ENCODE assay signal across 9 mouse cellular contexts in genomic region chr13:51881271-51882128, GRCm38 (mm10). TPM values are rescaled to one million over a fixed set of nuclear protein-coding genes. Genes with fewer than 3 reads are reported as not detected.
DNase-seq lines count a peak whose midpoint lies in the region; ATAC-seq and TF ChIP-seq lines count a peak whose summit lies in the region.
"Had no signal": no experiment of that assay in that cellular context is flagged by ENCODE, and none has a peak within 500 bp of the region (broad histone marks: within the 10 kb centered on the region; RNA-seq: fewer than 3 reads in every experiment).

No protein-coding gene starts in this region.

- peaks cover 51% of the 10 kb centered on the region for H3K4me1 ChIP-seq in heart, embryonic 11.5 days (ENCODE audit: control insufficient read depth, insufficient read depth, low read length)
- H3K4me1 ChIP-seq in bone marrow macrophage, adult 2 months (ENCODE audit: control insufficient read depth, insufficient read depth, low read length), result peaks cover 25% of the 10 kb centered on the region
- H3K4me1 ChIP-seq in liver, postnatal 0 days (ENCODE audit: insufficient read depth), result peaks cover 38% of the 10 kb centered on the region

- no peaks in the 10 kb centered on the region for H3K36me3 ChIP-seq in heart, embryonic 11.5 days (ENCODE audit: control insufficient read depth, insufficient read depth, low read length)
- no peaks in the 10 kb centered on the region for H3K36me3 ChIP-seq in liver, postnatal 0 days (replicated peaks; ENCODE audit: insufficient read depth, low read length)

- DNase-seq in heart, adult 8-10 months (ENCODE audit: low spot score), result no peak
- peak; percentile 83 to 88 for DNase-seq in kidney, adult 8-10 months
- peak; percentile 65 for DNase-seq in liver, postnatal 0 days
- no peak for DNase-seq in cerebellum, adult 8-10 months
- no peak for DNase-seq in urinary bladder, adult 18-20 months (ENCODE audit: low spot score in 2 of 2)
- DNase-seq in urinary bladder, adult 2 months (ENCODE audit: low spot score), result no peak
- DNase-seq: gastrocnemius, postnatal 14 days had no signal

- H3K9me3 ChIP-seq in heart, embryonic 11.5 days (replicated peaks; ENCODE audit: control insufficient read depth, low read length), result no peaks in the 10 kb centered on the region
- H3K9me3 ChIP-seq in liver, postnatal 0 days (ENCODE audit: low read length), result no peaks in the 10 kb centered on the region

- no peak for TF ChIP-seq POLR2A in bone marrow macrophage, adult 2 months (IDR thresholded peaks at IDR 0.05; ENCODE audit: borderline replicate concordance, low read depth, low read length)

- 0 out of 2 replicates have a peak overlapping the region, but pooled peaks have one; percentile 36 for H3K9ac ChIP-seq in heart, embryonic 11.5 days (ENCODE audit: low read depth, low read length)
- H3K9ac ChIP-seq in liver, postnatal 0 days (replicated peaks), result no peak overlapping the region

- no peak overlapping the region for H3K4me3 ChIP-seq in heart, embryonic 11.5 days (ENCODE audit: low read depth, low read length)
- no peak overlapping the region for H3K4me3 ChIP-seq in bone marrow macrophage, adult 2 months (ENCODE audit: insufficient read depth, low read length)
- no peak overlapping the region for H3K4me3 ChIP-seq in liver, postnatal 0 days (ENCODE audit: low read depth, low read length)

- TF ChIP-seq EP300 in liver, postnatal 0 days (IDR thresholded peaks at IDR 0.05; ENCODE audit: low read depth), result no peak

- peak; percentile 52; the same call in 1 of the 2 replicates for ATAC-seq in heart, embryonic 11.5 days (replicated peaks; ENCODE audit: insufficient number of reproducible peaks, low FRiP score, low TSS enrichment)
- peak; percentile 34; the same call in 1 of the 2 replicates for ATAC-seq in liver, postnatal 0 days

- H3K27ac ChIP-seq in heart, embryonic 11.5 days (ENCODE audit: low read depth, low read length), result peak overlapping the region; percentile 71
- peak overlapping the region; percentile 22; the same call in 1 of the 2 replicates for H3K27ac ChIP-seq in bone marrow macrophage, adult 2 months (ENCODE audit: insufficient read depth, low read depth, low read length)
- no peak overlapping the region for H3K27ac ChIP-seq in liver, postnatal 0 days (ENCODE audit: low read depth)

- no peaks in the 10 kb centered on the region for H3K27me3 ChIP-seq in heart, embryonic 11.5 days (ENCODE audit: control insufficient read depth, insufficient read depth, low read length)
- no peaks in the 10 kb centered on the region for H3K27me3 ChIP-seq in liver, postnatal 0 days (ENCODE audit: insufficient read depth, low read length)

- H3K4me2 ChIP-seq in heart, embryonic 11.5 days, result no peak overlapping the region
- H3K4me2 ChIP-seq in liver, postnatal 0 days (ENCODE audit: low read depth, low read length), result no peak overlapping the region; the same call in 1 of the 2 replicates

- WGBS in heart, embryonic 11.5 days (ENCODE audit: insufficient replicate concordance), result 16% methylated on average over 11 of the region's 11 CpGs
- WGBS in liver, postnatal 0 days (ENCODE audit: insufficient replicate concordance), result 23% methylated on average over 11 of the region's 11 CpGs

- TF ChIP-seq CTCF in bone marrow macrophage, adult 2 months (IDR thresholded peaks at IDR 0.05; ENCODE audit: low read depth, low read length), result 0 out of 2 replicates have a peak, but pooled peaks have one; percentile 28
- no peak for TF ChIP-seq CTCF in liver, postnatal 0 days (IDR thresholded peaks at IDR 0.05; ENCODE audit: low read depth)

RNA-seq across cellular contexts. Expression of gene Gadd45g, which starts 35.0 kb away (rescaled TPM):
- polyA plus RNA-seq in heart, embryonic 11.5 days (2014; fragmentation: Nextera tagmentation; extraction: Ambion mirVana), result 45.3 and 48.9 TPM in 2 replicates
- 10 to 100 TPM in 2 of 4 experiments, 1 to 10 TPM in 2; 8.6 to 18.9 (median 10.7) TPM for total RNA-seq in heart, adult 8-10 months (2022)
- 5.1 and 5.5 TPM in 2 replicates for polyA plus RNA-seq in bone marrow macrophage, adult 2 months (2012; ENCODE audit: insufficient read depth, insufficient read length, missing spikeins)
- polyA plus RNA-seq in liver, postnatal 0 days (2015; fragmentation: Nextera tagmentation; extraction: Ambion mirVana), result 16.3 and 20.6 TPM in 2 replicates
- 68.6 and 122 TPM in 2 replicates for polyA plus RNA-seq in urinary bladder, adult 2 months (2012; rRNA removed)

Comparison
In these comparisons a context has a peak if more than half of its experiments do, and no peak if none do; other contexts are left out.
1. DNase-seq: peak in kidney, adult 8-10 months (2 of 2) and liver, postnatal 0 days (single experiment); none in heart, adult 8-10 months (single experiment), cerebellum, adult 8-10 months (single experiment), urinary bladder, adult 18-20 months (0 of 2) and urinary bladder, adult 2 months (single experiment).